Mouse (Mus musculus): ENCODE results near the gene Bloc1s6.

GRCm38 (mm10) chr2:122776823-122777222 is 38.5 kb downstream of the Bloc1s6 start:
- TF ChIP-seq CTCF (IDR thresholded peaks at IDR 0.05; ENCODE audit: borderline replicate concordance, insufficient read depth, low read length) (no peak), POLR2A (IDR thresholded peaks at IDR 0.05; ENCODE audit: low read depth, low read length) (no peak)
